Comparison of ENCODE assay signal across 23 mouse cellular contexts in the genomic region with DNA sequence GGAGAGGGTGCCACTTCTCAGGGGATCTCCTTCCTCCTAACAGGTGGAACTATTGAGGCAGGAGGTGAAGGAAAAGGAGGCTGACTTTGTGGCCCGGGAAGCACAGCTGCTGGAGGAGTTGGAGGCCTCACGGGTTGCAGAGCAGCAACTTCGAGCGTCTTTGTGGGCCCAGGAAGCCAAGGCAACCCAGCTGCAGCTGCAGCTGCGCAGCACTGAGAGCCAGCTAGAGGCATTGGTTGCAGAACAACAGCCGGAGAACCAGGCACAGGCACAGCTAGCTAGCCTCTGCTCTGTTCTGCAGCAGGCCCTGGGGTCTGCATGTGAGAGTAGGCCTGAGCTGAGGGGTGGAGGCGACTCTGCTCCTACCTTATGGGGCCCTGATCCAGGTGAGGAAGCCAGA. TPM values are rescaled to one million over a fixed set of nuclear protein-coding genes. Genes with fewer than 3 reads are reported as not detected.
"Had no signal": no experiment of that assay in that cellular context is flagged by ENCODE, and none has a peak within 500 bp of the region (broad histone marks: within the 10 kb centered on the region; RNA-seq: fewer than 3 reads in every experiment).

No protein-coding gene starts in this region.

- H3K27ac ChIP-seq: intestine, embryonic 15.5 days; kidney, embryonic 15.5 days; limb, embryonic 15.5 days; midbrain, embryonic 10.5 days; stomach, embryonic 15.5 days had no signal

- H3K9me3 ChIP-seq: intestine, embryonic 15.5 days; kidney, embryonic 15.5 days; limb, embryonic 15.5 days; midbrain, embryonic 10.5 days; stomach, embryonic 15.5 days had no signal

- H3K27me3 ChIP-seq: intestine, embryonic 15.5 days; kidney, embryonic 15.5 days; limb, embryonic 15.5 days; stomach, embryonic 15.5 days had no signal

- ATAC-seq: intestine, embryonic 15.5 days had no signal

- DNase-seq: kidney, adult 2 months; kidney, postnatal 14 days; lung, embryonic 14.5 days; lung, postnatal 10 days; lung, postnatal 4 days; midbrain, embryonic 14.5 days; right cerebral cortex, postnatal 14 days had no signal

- H3K9ac ChIP-seq: intestine, embryonic 15.5 days; kidney, embryonic 15.5 days; limb, embryonic 15.5 days; lung, embryonic 14.5 days; stomach, embryonic 15.5 days had no signal

- H3K4me3 ChIP-seq: intestine, embryonic 15.5 days; kidney, embryonic 15.5 days; limb, embryonic 15.5 days; midbrain, embryonic 10.5 days; myocyte; stomach, embryonic 15.5 days had no signal

- H3K4me1 ChIP-seq: intestine, embryonic 15.5 days; kidney, embryonic 15.5 days; limb, embryonic 15.5 days; midbrain, embryonic 10.5 days; stomach, embryonic 15.5 days had no signal

- H3K4me2 ChIP-seq: intestine, embryonic 15.5 days; kidney, embryonic 15.5 days; limb, embryonic 15.5 days; lung, embryonic 14.5 days; stomach, embryonic 15.5 days had no signal

RNA-seq across cellular contexts. Expression of a gene that starts 40.6 kb away (rescaled TPM):
- total RNA-seq: megakaryocyte, adult 5-6 weeks had no signal
- polyA plus RNA-seq: liver, embryonic 16.5 days; spleen, adult 2 months had no signal

RNA-seq across cellular contexts. Expression of a gene that starts 45.2 kb away (rescaled TPM):
- total RNA-seq: layer of hippocampus, adult 8-10 months; layer of hippocampus, postnatal 14 days; left cerebral cortex, adult 8-10 months; left cerebral cortex, postnatal 25 days; megakaryocyte, adult 5-6 weeks had no signal
- polyA plus RNA-seq: intestine, embryonic 15.5 days; kidney, adult 2 months; kidney, embryonic 15.5 days; large intestine, adult 2 months; liver, embryonic 16.5 days; lung, embryonic 14.5 days; midbrain, embryonic 14.5 days; neural tube, embryonic 11.5 days; spleen, adult 2 months; stomach, embryonic 15.5 days; urinary bladder, adult 2 months had no signal
